18 mouse cellular contexts compared by ENCODE assay signal in genomic region chr3:110136115-110136514, GRCm38 (mm10). TPM values are rescaled to one million over a fixed set of nuclear protein-coding genes. Genes with fewer than 3 reads are reported as not detected.
"Had no signal": no experiment of that assay in that cellular context is flagged by ENCODE, and none has a peak within 500 bp of the region (broad histone marks: within the 10 kb centered on the region; RNA-seq: fewer than 3 reads in every experiment).

No protein-coding gene starts in this region.

- H3K27ac ChIP-seq: lung, embryonic 15.5 days; macrophage; midbrain, embryonic 13.5 days; midbrain, embryonic 15.5 days; neural tube, embryonic 12.5 days; stomach, embryonic 15.5 days; stomach, postnatal 0 days had no signal

- H3K4me1 ChIP-seq: lung, embryonic 15.5 days; megakaryocyte, embryonic 14.5 days; neural tube, embryonic 12.5 days; stomach, embryonic 15.5 days had no signal

- H3K36me3 ChIP-seq: lung, embryonic 15.5 days; midbrain, embryonic 13.5 days; midbrain, embryonic 15.5 days; neural tube, embryonic 12.5 days; stomach, embryonic 15.5 days had no signal

- H3K4me3 ChIP-seq: lung, embryonic 15.5 days; megakaryocyte, embryonic 14.5 days; midbrain, embryonic 13.5 days; midbrain, embryonic 15.5 days; neural tube, embryonic 12.5 days; stomach, embryonic 15.5 days had no signal

- H3K27me3 ChIP-seq: lung, embryonic 15.5 days; midbrain, embryonic 13.5 days; midbrain, embryonic 15.5 days; neural tube, embryonic 12.5 days; stomach, embryonic 15.5 days had no signal

- DNase-seq: lung, adult 2 months; lung, postnatal 14 days; lung, postnatal 36 days; right cerebral cortex, postnatal 14 days; thymus, adult 2 months; thymus, postnatal 25 days; thymus, postnatal 4 days had no signal

- H3K9me3 ChIP-seq: lung, embryonic 15.5 days; megakaryocyte, embryonic 14.5 days; midbrain, embryonic 13.5 days; midbrain, embryonic 15.5 days; neural tube, embryonic 12.5 days; stomach, embryonic 15.5 days had no signal

RNA-seq across cellular contexts. Expression of gene Ntng1, which starts 7.7 kb away (rescaled TPM):
- total RNA-seq: megakaryocyte progenitor cell, adult 5-6 weeks; monocyte, adult 5-6 weeks; neutrophil, adult 5-6 weeks had no signal
- polyA plus RNA-seq: macrophage had no signal
